Mouse (Mus musculus) hindbrain, embryonic 11.5 days (tissue): ENCODE measurements around the gene Adra2b. TPM values are rescaled to one million over a fixed set of nuclear protein-coding genes. Genes with fewer than 3 reads are reported as not detected.

Source experiments
- ATAC-seq: fragments of 200-750 bp; cut with Nextera tagmentation; 2 replicates; pipeline ENCODE4 v1.8.0; 2017; ENCODE audit warnings: mild to moderate bottlenecking, moderate TSS enrichment, moderate library complexity; ENCODE audit not compliant: low FRiP score
- DNase-seq: peaks from one replicate; pipeline ENCODE4 v3.0.0-alpha.2; 2015; ENCODE audit warnings: low spot score
- H3K27ac ChIP-seq: fragments of 300-500 bp; sonication (generic); 2 replicates; pipeline ENCODE4 v1.5.1; 2014; ENCODE audit warnings: mild to moderate bottlenecking, low read depth, low read length
- H3K27me3 ChIP-seq: fragments of 300-500 bp; sonication (generic); 2 replicates; pipeline ENCODE4 v1.6.1; 2014; ENCODE audit warnings: mild to moderate bottlenecking, low read length, moderate library complexity, mixed read lengths; ENCODE audit not compliant: control insufficient read depth, insufficient read depth
- H3K36me3 ChIP-seq: fragments of 300-500 bp; sonication (generic); 2 replicates; pipeline ENCODE4 v1.6.1; 2014; ENCODE audit warnings: mild to moderate bottlenecking, low read length, moderate library complexity, mixed read lengths; ENCODE audit not compliant: control insufficient read depth, insufficient read depth
- H3K4me1 ChIP-seq: fragments of 300-500 bp; sonication (generic); replicated peaks from 2 replicates; pipeline ENCODE4 v1.6.1; 2014; ENCODE audit warnings: low read length, mixed read lengths; ENCODE audit not compliant: control insufficient read depth, insufficient read depth
- H3K4me2 ChIP-seq: fragments of 300-500 bp; sonication (generic); replicated peaks from 2 replicates; pipeline ENCODE4 v1.6.1; 2014; ENCODE audit warnings: mild to moderate bottlenecking, low read depth, low read length
- H3K4me3 ChIP-seq: fragments of 300-500 bp; sonication (generic); 2 replicates; pipeline ENCODE4 v1.5.1; 2014; ENCODE audit warnings: low read depth, low read length
- H3K9ac ChIP-seq: fragments of 300-500 bp; sonication (generic); 2 replicates; pipeline ENCODE4 v1.6.1; 2014; ENCODE audit warnings: low read depth, low read length
- H3K9me3 ChIP-seq: fragments of 300-500 bp; sonication (generic); 2 replicates; pipeline ENCODE4 v1.6.1; 2016; ENCODE audit warnings: low read length; ENCODE audit not compliant: control insufficient read depth
- WGBS: fragments of 180-500 bp; shearing (Covaris S2); extraction: QIAGEN DNeasy Blood & Tissue Kit; methylation state at CpG from one replicate; pipeline ENCODE4 v1.1.7; 2014; 5-methylcytosine and 5-hydroxymethylcytosine counted together
- polyA plus RNA-seq: library from polyadenylated mRNA; unstranded; fragments of >200 nt; fragmentation: Nextera tagmentation; extraction: Ambion mirVana; gene quantifications from 2 replicates; pipeline ENCODE4 v1.2.1, GENCODE M21; 2014

The Adra2b gene
- polyA plus RNA-seq, 1 experiment from 2014 or later: 2.7 TPM

GRCm38 (mm10) chr2:127387521-127387920, 24.5 kb downstream of the Adra2b start:
- DNase-seq (no peak), ATAC-seq (no peak)
- no peak overlapping the region for H3K27ac ChIP-seq

GRCm38 (mm10) chr2:127390352-127390751, 27.3 kb downstream of the Adra2b start:
- Histone ChIP-seq H3K4me1 (no peaks in the 10 kb centered on the region), H3K27me3 (no peaks in the 10 kb centered on the region), H3K9ac (no peak overlapping the region), H3K36me3 (no peaks in the 10 kb centered on the region), H3K4me2 (no peak overlapping the region), H3K4me3 (no peak overlapping the region), H3K9me3 (no peaks in the 10 kb centered on the region), H3K27ac (no peak overlapping the region)
- 82% methylated on average over 3 of the region's 3 CpGs for WGBS
- DNase-seq: no peak
- ATAC-seq: no peak

More at GRCm38 (mm10) chr2:127387521-127387920, 24.5 kb downstream of the Adra2b start:
- H3K4me3 ChIP-seq: no peak overlapping the region
- H3K9ac ChIP-seq: no peak overlapping the region
- no peak overlapping the region for H3K4me2 ChIP-seq
- 94% methylated on average over 2 of the region's 2 CpGs for WGBS
- no peaks in the 10 kb centered on the region for H3K9me3 ChIP-seq
- no peaks in the 10 kb centered on the region for H3K27me3 ChIP-seq
- no peaks in the 10 kb centered on the region for H3K4me1 ChIP-seq
- no peaks in the 10 kb centered on the region for H3K36me3 ChIP-seq

- Histone ChIP-seq H3K9me3 (no peaks in the 10 kb centered on the region), H3K4me2 (no peak overlapping the region), H3K9ac (no peak overlapping the region), H3K27me3 (no peaks in the 10 kb centered on the region), H3K36me3 (no peaks in the 10 kb centered on the region), H3K4me1 (no peaks in the 10 kb centered on the region), H3K4me3 (no peak overlapping the region), H3K27ac (0 out of 2 replicates have a peak overlapping the region, but pooled peaks have one; percentile 36)
- ATAC-seq: no peak
- 66% methylated on average over 4 of the region's 4 CpGs for WGBS
- no peak for DNase-seq
These were observed 27.8 kb downstream of the Adra2b start for GRCm38 (mm10) chr2:127390846-127391245.

DNA sequence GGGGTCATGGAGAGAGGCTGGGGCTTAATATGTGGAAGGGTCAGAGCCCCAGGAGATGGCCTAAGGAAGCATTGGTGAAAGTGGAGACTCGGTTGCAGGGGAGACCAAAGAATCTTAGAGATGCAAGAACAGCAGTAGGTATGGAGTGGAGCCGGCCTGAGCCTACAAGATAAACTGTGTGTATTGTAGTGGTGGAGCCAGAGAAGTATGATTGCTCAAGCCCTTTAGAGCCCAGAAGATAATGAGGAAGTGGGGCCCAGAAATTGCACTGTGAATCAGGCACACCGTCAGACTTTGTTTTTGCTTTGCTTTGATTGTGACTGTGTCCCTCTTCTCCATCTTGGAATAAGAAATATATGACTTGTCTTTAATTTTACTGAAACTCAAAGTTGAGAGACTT, 28.3 kb downstream of the Adra2b start:
- Histone ChIP-seq H3K9me3 (no peaks in the 10 kb centered on the region), H3K27ac (0 out of 2 replicates have a peak overlapping the region, but pooled peaks have one; percentile 36), H3K36me3 (no peaks in the 10 kb centered on the region), H3K4me1 (no peaks in the 10 kb centered on the region), H3K9ac (no peak overlapping the region), H3K4me3 (no peak overlapping the region), H3K27me3 (no peaks in the 10 kb centered on the region), H3K4me2 (no peak overlapping the region)
- WGBS: 65% methylated on average over 3 of the region's 3 CpGs
- no peak for DNase-seq
- no peak for ATAC-seq

- H3K27me3 ChIP-seq: no peaks in the 10 kb centered on the region
- H3K9ac ChIP-seq: no peak overlapping the region
- ATAC-seq (no peak), DNase-seq (no peak)
- no peak overlapping the region for H3K27ac ChIP-seq
- H3K4me3 ChIP-seq: no peak overlapping the region
- H3K9me3 ChIP-seq: no peaks in the 10 kb centered on the region
- 84% methylated on average over 5 of the region's 5 CpGs for WGBS
- no peaks in the 10 kb centered on the region for H3K4me1 ChIP-seq
- H3K4me2 ChIP-seq: no peak overlapping the region
- no peaks in the 10 kb centered on the region for H3K36me3 ChIP-seq
These were observed 31.7 kb downstream of the Adra2b start for GRCm38 (mm10) chr2:127394606-127395161.

- ATAC-seq: no peak
- no peaks in the 10 kb centered on the region for H3K4me1 ChIP-seq
- H3K36me3 ChIP-seq: no peaks in the 10 kb centered on the region
- H3K4me2 ChIP-seq: no peak overlapping the region
- no peak for DNase-seq
- 83% methylated on average over 7 of the region's 7 CpGs for WGBS
- no peak overlapping the region for H3K9ac ChIP-seq
- no peak overlapping the region for H3K27ac ChIP-seq
- no peaks in the 10 kb centered on the region for H3K9me3 ChIP-seq
- no peaks in the 10 kb centered on the region for H3K27me3 ChIP-seq
- no peak overlapping the region for H3K4me3 ChIP-seq
These were observed 35.7 kb downstream of the Adra2b start for GRCm38 (mm10) chr2:127398738-127399137.

DNA sequence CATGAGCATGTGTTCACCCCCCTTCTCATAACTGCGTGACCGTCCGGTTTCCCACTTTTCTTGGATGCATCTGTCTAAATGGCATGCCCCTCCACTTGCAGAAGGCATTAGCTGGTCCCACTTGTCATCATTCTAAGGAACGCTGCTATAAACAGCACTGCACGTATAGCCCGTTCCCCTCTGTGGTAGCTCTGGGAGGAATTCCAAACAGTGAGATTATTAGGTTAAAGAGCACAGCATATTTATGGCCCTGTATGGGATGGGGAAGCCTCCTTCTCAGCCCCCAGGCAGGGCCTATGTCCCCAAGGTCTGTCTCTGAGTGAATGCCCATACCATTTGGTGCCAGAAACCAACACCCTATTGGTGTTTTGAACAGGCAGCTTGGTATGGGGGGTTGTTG, 48.1 kb downstream of the Adra2b start:
- ATAC-seq: no peak
- no peaks in the 10 kb centered on the region for H3K36me3 ChIP-seq
- 90% methylated on average over 6 of the region's 6 CpGs for WGBS

GRCm38 (mm10) chr2:127415806-127416205, 52.8 kb downstream of the Adra2b start:
- DNase-seq (no peak), ATAC-seq (no peak)
- Histone ChIP-seq H3K27me3 (no peaks in the 10 kb centered on the region), H3K4me3 (no peak overlapping the region), H3K9ac (no peak overlapping the region), H3K4me2 (no peak overlapping the region), H3K9me3 (no peaks in the 10 kb centered on the region), H3K36me3 (no peaks in the 10 kb centered on the region), H3K4me1 (no peaks in the 10 kb centered on the region), H3K27ac (no peak overlapping the region)
- 73% methylated on average over 10 of the region's 10 CpGs for WGBS

More for the DNA sequence above, 48.1 kb downstream of the Adra2b start:
- no peak overlapping the region for H3K4me3 ChIP-seq
- H3K27ac ChIP-seq: no peak overlapping the region
- H3K9me3 ChIP-seq: no peaks in the 10 kb centered on the region
- no peak overlapping the region for H3K9ac ChIP-seq
- H3K4me1 ChIP-seq: no peaks in the 10 kb centered on the region
- H3K4me2 ChIP-seq: no peak overlapping the region
- no peak for DNase-seq
- no peaks in the 10 kb centered on the region for H3K27me3 ChIP-seq

GRCm38 (mm10) chr2:127416706-127417105, 53.7 kb downstream of the Adra2b start:
- ATAC-seq (no peak), DNase-seq (no peak)
- 67% methylated on average over 3 of the region's 3 CpGs for WGBS
- Histone ChIP-seq H3K27ac (no peak overlapping the region), H3K4me3 (no peak overlapping the region), H3K9ac (no peak overlapping the region), H3K4me1 (no peaks in the 10 kb centered on the region), H3K36me3 (no peaks in the 10 kb centered on the region), H3K4me2 (no peak overlapping the region), H3K9me3 (no peaks in the 10 kb centered on the region), H3K27me3 (no peaks in the 10 kb centered on the region)
